In genomic region chr15:10982064-10982435, GRCm38 (mm10) we compare ENCODE assay signal across 9 mouse cellular contexts. TPM values are rescaled to one million over a fixed set of nuclear protein-coding genes. Genes with fewer than 3 reads are reported as not detected.
DNase-seq lines count a peak whose midpoint lies in the region; ATAC-seq and TF ChIP-seq lines count a peak whose summit lies in the region.
"Had no signal": no experiment of that assay in that cellular context is flagged by ENCODE, and none has a peak within 500 bp of the region (broad histone marks: within the 10 kb centered on the region; RNA-seq: fewer than 3 reads in every experiment).

No protein-coding gene starts in this region.

- H3K9ac ChIP-seq in heart, embryonic 16.5 days (ENCODE audit: low read length), result peak overlapping the region; percentile 83

- no peaks in the 10 kb centered on the region for H3K27me3 ChIP-seq in E14TG2a.4 (ENCODE audit: insufficient read depth, low read length)
- H3K27me3 ChIP-seq in heart, embryonic 16.5 days (ENCODE audit: control insufficient read depth, insufficient read depth, low read length), result no peaks in the 10 kb centered on the region

- intact Hi-C loops in gastrocnemius, adult 2 months (cut with DNase I), result no loop called here

- peak overlapping the region; percentile 100 for H3K27ac ChIP-seq in gastrocnemius, adult 2 months
- peak overlapping the region; percentile 88 for H3K27ac ChIP-seq in heart, embryonic 16.5 days (ENCODE audit: low read length)

- WGBS in heart, embryonic 16.5 days, result 7% methylated on average over 6 of the region's 6 CpGs

- H3K36me3 ChIP-seq in E14TG2a.4 (ENCODE audit: insufficient read depth, low read length), result peaks cover 18% of the 10 kb centered on the region
- 0 out of 2 replicates have a peak, but pooled peaks cover 2% of the 10 kb centered on the region for H3K36me3 ChIP-seq in heart, embryonic 16.5 days (ENCODE audit: control insufficient read depth, insufficient read depth)

- peaks cover 81% of the 10 kb centered on the region for H3K4me1 ChIP-seq in E14TG2a.4 (replicated peaks; ENCODE audit: low read depth, low read length)
- peaks cover 3% of the 10 kb centered on the region for H3K4me1 ChIP-seq in heart, embryonic 16.5 days (ENCODE audit: control insufficient read depth, insufficient read depth, low read length)

- no peak for TF ChIP-seq CTCF in gastrocnemius, adult 2 months (IDR thresholded peaks at IDR 0.05)
- no peak for TF ChIP-seq CTCF in E14TG2a.4 (conservative IDR thresholded peaks at IDR 0.05; ENCODE audit: low read length)

- no peak for ATAC-seq in heart, embryonic 16.5 days (replicated peaks; ENCODE audit: extremely low read depth, insufficient read depth, low FRiP score)
- ATAC-seq in megakaryocyte, adult 5-6 weeks (ENCODE audit: poor library complexity, severe bottlenecking), result 0 out of 2 replicates have a peak, but pooled peaks have one; percentile 6

- DNase-seq in gastrocnemius, adult 2 months, result no peak
- DNase-seq in gastrocnemius, postnatal 4 days (ENCODE audit: low spot score in 2 of 2), result no peak
- DNase-seq in Muller cell, postnatal 12 days (ENCODE audit: inconsistent ontology term), result no peak
- no peak for DNase-seq in cerebellum, postnatal 14 days
- no peak for DNase-seq in frontal cortex, postnatal 25 days (ENCODE audit: low spot score in 2 of 2)

- H3K9me3 ChIP-seq in E14TG2a.4 (ENCODE audit: low read length), result no peaks in the 10 kb centered on the region
- H3K9me3 ChIP-seq in heart, embryonic 16.5 days (replicated peaks; ENCODE audit: control insufficient read depth, low read length), result no peaks in the 10 kb centered on the region

- H3K4me2 ChIP-seq in heart, embryonic 16.5 days (ENCODE audit: low read depth, low read length), result peak overlapping the region; percentile 76

- H3K4me3 ChIP-seq in gastrocnemius, adult 2 months, result peak overlapping the region; percentile 96
- peak overlapping the region; percentile 91 for H3K4me3 ChIP-seq in E14TG2a.4 (replicated peaks; ENCODE audit: low read length)
- peak overlapping the region; percentile 68 for H3K4me3 ChIP-seq in heart, embryonic 16.5 days (ENCODE audit: low read length)

RNA-seq across cellular contexts. Expression of gene Amacr, which starts 0.5 kb away (rescaled TPM):
- total RNA-seq in gastrocnemius, adult 2 months (2021), result 10 to 100 TPM; 15.5 to 23.3 TPM
- 10 to 100 TPM; 19.0 to 22.1 TPM for total RNA-seq in gastrocnemius, postnatal 4 days (2021)
- polyA plus RNA-seq in heart, embryonic 16.5 days (2015; fragmentation: Nextera tagmentation; extraction: Ambion mirVana), result 15.4 and 22.9 TPM in 2 replicates
- total RNA-seq in megakaryocyte, adult 5-6 weeks (2015), result 0.98 and 1.1 TPM in 2 replicates
- 0.61 and 2.2 TPM in 2 replicates for total RNA-seq in megakaryocyte, adult 5-6 weeks (2017)

RNA-seq across cellular contexts. Expression of gene Slc45a2, which starts 18.5 kb away (rescaled TPM):
- not detected for total RNA-seq in gastrocnemius, adult 2 months (2021)
- under 1 TPM in 1 of 2 experiments, not detected in 1; 0.13 TPM for total RNA-seq in gastrocnemius, postnatal 4 days (2021)
- polyA plus RNA-seq in heart, embryonic 16.5 days (2015; fragmentation: Nextera tagmentation; extraction: Ambion mirVana), result 0.05 TPM in 1 of 2 replicates, not detected in the other
- total RNA-seq in megakaryocyte, adult 5-6 weeks (2015), result not detected in 2 replicates
- total RNA-seq in megakaryocyte, adult 5-6 weeks (2017), result not detected in 2 replicates
- total RNA-seq: heart, adult 18-20 months had no signal

RNA-seq across cellular contexts. Expression of gene C1qtnf3, which starts 29.9 kb away (rescaled TPM):
- total RNA-seq in gastrocnemius, adult 2 months (2021), result 1 to 10 TPM in 1 of 2 experiments, under 1 TPM in 1; 0.31 to 1.5 TPM
- total RNA-seq in gastrocnemius, postnatal 4 days (2021), result 100 to 1,000 TPM in 1 of 2 experiments, 10 to 100 TPM in 1; 88.6 to 108 TPM
- 1.4 and 3.2 TPM in 2 replicates for polyA plus RNA-seq in heart, embryonic 16.5 days (2015; fragmentation: Nextera tagmentation; extraction: Ambion mirVana)
- not detected in 2 replicates for total RNA-seq in megakaryocyte, adult 5-6 weeks (2015)
- total RNA-seq in megakaryocyte, adult 5-6 weeks (2017), result not detected in 2 replicates
- total RNA-seq: heart, adult 18-20 months had no signal

RNA-seq across cellular contexts. Expression of gene Rxfp3, which starts 55.7 kb away (rescaled TPM):
- not detected for total RNA-seq in gastrocnemius, adult 2 months (2021)
- total RNA-seq in gastrocnemius, postnatal 4 days (2021), result under 1 TPM; 0.12 to 0.13 TPM
- 0.05 TPM in 2 replicates for polyA plus RNA-seq in heart, embryonic 16.5 days (2015; fragmentation: Nextera tagmentation; extraction: Ambion mirVana)
- not detected in 2 replicates for total RNA-seq in megakaryocyte, adult 5-6 weeks (2015)
- total RNA-seq in megakaryocyte, adult 5-6 weeks (2017), result not detected in 2 replicates

Comparison
In these comparisons a context has a peak if more than half of its experiments do, and no peak if none do; other contexts are left out.
1. RNA of gene C1qtnf3, which starts 29.9 kb away (total RNA-seq): 88.6 to 108 TPM in gastrocnemius, postnatal 4 days; 0.31 to 1.5 TPM in gastrocnemius, adult 2 months and not detected in megakaryocyte, adult 5-6 weeks; every median in the first group is over 10 times any median in the second.
2. RNA of gene Amacr, which starts 0.5 kb away (total RNA-seq): 15.5 to 23.3 TPM in gastrocnemius, adult 2 months and 19.0 to 22.1 TPM in gastrocnemius, postnatal 4 days; 0.61 to 2.2 TPM in megakaryocyte, adult 5-6 weeks; every median in the first group is over 4 times any median in the second.
3. Peak in every context shown above with its lines, with median percentiles within 50 percentile points of each other: H3K4me3 ChIP-seq.